Mouse (Mus musculus) kidney, adult 9 months (tissue): ENCODE measurements around the gene Wdr26.

Experiments
- DNase-seq: peaks from one replicate; pipeline ENCODE4 v3.0.0; 2022

Gene Wdr26

DNA sequence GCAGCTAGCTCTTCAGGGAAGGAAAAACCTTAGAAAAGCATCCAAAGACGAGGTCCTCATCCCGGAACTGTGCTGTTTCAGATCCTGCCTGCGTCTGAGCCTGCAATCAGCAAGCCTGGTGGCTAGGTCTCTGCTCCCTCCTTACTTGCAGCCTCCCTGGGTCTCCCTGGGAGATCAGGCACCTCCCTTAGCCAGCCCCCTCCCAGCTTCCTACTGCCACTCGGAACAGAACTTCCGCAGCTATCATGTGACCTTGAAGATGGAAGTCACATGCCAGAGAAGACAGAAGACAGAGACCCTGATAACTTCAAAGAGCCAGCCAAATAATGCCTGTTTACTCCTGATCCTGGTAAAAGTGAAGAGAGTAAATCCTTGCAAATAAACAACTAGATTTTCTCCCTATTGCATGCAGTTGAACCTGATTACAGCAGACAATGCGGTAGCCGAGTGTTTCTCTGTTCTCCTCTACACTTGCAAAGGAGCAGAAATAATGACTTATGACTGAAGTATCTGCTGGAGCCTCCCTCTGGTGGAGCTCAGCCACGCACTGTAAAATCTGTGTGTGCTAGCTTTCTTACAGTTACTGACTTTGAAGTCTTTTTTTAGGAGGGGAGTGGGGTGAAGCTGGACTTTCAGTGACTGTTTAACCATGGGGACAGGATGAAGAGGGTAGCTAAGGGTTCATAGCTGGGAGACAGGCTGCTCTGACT, 22.7 kb upstream of the Wdr26 start:
- DNase-seq = peak; percentile 44

DNA sequence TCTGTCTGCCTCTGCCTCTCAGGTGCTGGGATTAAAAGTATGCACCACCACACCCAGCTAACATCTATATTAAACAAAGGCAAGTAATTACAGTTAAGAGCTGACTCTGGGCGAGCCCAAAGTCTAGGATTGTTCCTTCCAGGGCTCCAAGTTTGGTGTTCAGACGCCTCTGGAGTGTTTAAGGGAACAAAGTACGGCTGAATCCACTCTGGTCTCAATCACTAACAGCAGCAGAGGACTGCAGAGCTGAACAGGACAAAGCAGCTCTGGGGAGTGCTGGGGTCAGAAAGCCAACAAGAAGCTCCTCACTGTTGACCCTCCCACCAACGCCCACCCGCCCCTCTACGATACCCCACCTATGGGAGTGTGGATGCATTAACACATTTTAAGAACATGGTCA, 21.9 kb upstream of the Wdr26 start:
- DNase-seq = peak; percentile 38

DNA sequence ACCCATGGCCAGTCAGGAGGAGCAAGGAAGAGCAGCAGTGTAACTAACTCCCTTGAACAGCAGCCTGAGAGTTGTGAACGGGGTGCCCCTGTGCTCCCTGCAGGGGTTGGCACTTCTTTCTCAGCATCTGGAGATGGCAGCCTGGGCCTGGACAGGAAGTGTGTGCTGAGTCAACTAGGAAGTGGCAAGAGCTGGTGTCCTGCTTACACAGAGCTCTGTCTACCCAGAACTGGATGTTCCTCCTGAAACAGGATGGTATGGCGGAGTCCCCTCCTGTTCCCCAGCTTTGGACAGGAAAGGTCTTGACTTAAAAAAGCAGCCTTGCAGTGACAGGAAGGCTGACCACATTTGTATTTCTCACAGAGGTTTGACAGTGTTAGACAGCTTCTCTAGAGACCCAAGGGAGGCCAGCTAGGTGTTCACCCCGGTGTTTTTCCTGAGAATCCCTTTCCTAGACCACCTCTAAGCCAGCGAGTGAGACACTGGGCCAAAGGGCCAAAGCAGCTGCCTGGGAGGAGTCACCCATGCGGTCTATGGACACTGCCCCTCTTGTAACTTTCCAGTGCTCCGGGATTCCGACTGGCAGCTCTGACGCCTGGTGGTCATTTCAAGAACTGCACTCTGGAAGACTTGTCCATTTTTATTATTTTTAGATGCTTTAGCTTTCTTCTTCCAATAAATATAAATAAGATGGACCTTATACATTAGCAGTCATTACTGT, 20.7 kb upstream of the Wdr26 start:
- DNase-seq = peak; percentile 90

DNA sequence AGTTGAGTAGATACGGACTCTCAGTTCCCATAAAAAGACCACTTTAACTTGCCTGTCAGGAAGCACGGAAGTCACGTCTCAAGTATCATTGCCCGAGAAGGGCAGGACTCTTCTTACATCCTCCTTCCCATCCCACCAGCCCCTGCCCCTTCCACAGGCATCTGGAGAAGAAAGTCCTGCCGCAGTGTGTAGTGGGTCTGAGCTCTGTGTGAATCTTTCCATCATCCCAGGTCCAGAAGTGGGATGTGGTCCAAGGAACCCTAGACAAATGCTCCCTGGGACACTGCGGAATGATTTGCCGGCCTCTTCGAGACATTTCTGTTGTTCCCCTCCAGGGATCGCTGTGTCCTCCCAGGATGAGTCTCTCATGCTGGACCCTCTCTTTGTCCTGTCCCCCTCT, 20.0 kb upstream of the Wdr26 start:
- DNase-seq = no peak

DNA sequence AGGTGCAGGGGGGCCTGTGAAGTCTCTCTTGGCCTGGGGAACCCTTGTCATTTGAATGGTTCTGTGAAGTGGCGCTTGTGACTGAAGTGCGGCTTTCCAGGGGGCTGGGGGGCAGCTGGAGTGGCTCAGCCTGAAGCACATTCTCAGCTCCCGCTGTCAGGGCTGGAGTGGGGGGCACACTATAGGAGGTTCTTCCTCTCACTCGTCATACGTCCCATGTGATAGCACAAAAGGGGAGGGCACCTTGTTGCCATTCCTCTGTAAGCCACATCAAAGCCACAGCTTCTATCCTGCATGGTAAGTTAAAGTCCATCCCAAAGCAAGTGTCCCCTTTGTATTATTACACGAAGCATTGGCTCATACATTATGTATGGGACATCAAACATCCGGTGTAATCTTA, 19.5 kb upstream of the Wdr26 start:
- DNase-seq = no peak

DNA sequence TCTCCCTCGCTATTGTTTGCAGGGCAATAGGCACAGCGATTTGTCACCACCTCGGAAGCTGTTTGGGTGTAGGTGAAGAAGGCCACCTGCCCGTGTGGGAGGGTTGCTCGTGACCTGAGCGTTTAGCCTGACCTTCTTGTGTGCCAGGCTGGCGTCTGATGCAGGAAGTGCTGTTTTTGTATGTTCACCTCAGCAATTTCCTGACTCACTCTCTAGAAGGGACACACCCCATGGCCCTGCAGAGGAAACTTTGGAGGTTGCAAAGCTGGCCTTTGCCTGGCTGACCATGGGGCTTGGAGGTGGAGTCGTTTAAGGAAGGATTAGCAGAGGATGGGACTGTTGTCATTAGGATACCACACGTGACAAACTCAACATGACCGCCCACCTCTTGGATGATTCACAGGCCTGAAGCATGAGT, 18.9 kb upstream of the Wdr26 start:
- no peak for DNase-seq

DNA sequence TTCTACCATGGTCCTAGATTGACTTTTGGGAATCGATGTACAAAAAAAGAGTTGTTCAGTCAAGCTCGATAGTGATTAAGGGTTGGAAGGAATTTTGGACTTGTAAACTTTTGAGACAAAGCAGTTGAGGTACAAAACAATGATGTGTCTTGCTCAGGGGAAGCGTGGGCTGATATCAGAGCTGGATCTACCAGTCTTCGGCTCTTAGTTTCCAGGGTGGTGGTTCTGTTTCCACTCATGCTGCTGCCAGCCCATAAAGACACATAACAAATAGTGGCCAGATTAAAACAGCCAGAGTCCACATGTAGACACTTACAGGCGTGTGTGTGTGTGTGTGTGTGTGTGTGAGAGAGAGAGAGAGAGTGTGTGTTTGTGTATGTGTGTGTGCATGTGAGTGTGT, 17.2 kb upstream of the Wdr26 start:
- no peak for DNase-seq

DNA sequence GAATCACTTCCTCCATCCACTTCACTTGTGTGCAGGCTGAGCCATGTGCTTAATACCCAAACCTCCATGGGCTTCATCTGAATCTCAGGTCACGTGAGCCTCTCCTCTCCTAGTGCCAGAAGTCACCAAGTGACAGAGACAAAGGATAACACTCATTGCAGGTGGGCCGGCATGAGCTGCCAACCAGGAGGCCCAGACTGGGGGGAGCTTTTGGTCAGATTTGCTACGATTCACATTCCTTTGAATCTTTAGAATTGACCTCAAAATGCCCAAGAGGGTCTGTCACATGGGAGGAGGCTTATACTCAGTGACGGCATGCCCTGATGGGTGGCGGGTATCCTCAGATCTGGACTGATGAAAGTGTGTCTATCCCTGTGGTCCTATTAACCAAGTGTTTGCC, 16.8 kb upstream of the Wdr26 start:
- DNase-seq = no peak

DNA sequence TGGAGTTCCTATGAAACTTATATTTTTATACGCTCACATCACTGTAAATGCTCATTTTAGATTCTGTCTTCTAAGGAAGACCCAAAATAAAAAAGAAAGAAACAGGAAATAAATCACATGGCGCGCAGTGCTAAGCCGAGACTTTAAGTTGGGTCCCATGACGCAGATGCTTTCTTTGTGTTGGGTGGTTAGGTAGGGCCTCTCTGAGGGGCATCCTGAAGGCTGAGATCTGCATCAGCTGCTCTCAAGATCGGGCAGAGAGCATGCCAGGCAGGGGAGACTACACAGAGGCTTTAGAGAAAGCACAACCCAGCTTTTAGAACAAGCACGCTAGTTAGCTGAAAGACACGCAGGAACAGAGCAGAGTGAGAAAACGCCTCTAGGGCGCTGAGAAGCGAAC, 16.0 kb upstream of the Wdr26 start:
- no peak for DNase-seq

DNA sequence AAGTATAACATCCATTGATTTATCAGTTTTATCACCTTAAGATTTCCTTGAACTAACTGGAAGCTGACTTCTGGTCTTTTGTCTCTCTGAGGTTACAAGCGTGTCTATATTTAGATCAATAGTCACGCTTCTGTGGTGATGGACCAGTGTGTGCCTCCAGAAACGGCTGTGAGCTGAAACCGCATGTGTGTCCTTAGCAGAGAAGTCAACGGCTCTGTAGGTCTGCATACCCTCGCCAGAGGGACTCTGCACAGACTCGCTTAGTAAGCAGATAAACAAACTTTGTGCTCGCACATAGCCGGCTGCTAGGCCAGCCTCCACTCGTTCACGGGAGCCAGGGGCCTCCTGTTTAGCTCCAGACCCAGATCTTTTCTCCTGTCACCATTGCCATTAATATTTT, 15.0 kb upstream of the Wdr26 start:
- no peak for DNase-seq

DNA sequence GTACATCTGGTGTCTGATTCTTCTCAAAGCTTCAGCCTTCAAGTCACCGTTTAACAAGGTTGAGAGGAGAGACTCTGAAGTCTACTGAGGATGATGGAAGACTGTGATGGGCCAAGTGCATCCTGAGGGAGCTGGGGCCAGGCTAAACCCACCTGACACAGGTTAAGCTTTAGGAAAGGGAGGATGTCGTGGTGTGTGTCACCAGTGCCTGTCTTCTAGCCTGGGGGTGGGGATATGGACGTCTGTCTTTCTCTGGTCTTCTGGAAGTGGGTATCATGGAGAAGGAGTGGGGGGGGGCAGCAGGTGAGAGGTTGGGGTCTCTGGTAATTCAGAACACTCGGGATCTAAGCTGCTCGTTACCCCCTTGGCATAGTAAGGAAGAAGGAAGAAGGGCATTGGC, 13.5 kb upstream of the Wdr26 start:
- DNase-seq = no peak

DNA sequence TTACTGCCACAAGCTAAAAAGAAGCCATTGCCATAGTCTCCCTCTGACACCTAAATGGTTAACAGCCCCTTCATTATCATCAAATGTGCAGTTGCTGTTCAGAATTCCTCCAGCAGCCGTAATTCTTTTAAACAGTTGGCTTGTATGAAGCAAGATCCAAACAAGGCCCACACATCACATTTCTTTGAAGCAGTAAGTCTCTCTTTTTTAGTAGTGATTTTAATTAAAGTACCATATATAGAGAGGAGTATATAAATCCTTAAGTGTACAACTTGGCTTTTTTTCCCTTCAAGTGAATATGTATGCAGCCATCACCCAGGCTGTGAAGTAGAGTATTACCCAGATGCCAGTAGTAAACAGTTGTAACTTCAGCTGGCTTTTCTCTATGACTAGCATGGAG, 10.2 kb upstream of the Wdr26 start:
- no peak for DNase-seq

DNA sequence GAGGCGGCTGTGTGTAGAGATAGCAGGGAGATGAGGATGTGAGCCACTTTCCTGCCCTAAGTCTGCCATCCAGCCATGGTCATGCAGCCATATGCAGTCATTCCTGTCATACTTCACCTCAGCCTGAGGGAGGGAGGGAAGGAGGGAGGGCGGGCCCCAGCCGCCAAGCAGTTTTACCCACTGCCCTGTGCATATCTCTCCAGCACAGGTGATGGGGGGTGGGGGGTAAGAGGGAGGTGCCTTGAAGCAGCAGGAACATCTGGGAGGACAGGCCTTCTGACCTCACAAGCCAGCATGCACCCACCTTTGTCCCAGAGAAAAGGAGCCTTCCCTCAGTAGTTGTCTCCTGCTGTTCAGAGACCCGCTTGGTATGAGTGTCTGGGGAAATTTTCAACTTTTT, 4.5 kb upstream of the Wdr26 start:
- DNase-seq = no peak

DNA sequence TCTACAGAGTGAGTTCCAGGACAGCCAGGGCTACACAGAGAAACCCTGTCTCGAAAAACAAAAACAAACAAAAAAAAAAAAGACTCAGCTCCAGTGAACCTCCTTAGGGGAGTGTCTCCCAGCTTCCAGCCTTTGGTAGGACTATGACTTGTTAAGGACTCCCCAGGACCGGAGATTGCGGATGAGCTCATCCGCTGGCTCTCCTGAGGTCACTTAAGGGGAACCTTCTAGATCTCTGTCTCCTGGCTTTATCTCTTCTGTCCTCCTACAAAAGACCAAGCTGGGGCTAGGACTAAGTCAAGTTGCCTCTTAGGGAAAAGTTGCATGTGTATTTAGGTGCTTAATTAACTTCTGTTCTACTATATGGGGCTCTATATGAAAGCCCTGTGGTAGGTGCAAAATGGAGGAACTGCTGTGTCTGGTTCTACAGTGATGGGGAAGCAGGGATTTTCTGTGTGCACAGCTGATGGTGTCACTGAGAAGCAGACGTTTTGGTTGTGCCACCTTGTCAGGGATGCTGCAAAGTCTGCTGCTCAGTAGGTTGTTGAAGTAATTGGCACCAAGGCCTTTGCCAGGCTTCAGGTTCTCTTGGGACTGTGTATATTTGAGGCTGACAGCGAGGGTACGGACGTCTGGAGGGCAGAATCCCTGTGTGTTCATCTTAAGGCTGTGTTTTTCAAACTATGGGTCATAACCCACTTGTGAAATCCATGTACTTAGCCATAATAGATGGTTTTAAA, 2.7 kb upstream of the Wdr26 start:
- DNase-seq = no peak

DNA sequence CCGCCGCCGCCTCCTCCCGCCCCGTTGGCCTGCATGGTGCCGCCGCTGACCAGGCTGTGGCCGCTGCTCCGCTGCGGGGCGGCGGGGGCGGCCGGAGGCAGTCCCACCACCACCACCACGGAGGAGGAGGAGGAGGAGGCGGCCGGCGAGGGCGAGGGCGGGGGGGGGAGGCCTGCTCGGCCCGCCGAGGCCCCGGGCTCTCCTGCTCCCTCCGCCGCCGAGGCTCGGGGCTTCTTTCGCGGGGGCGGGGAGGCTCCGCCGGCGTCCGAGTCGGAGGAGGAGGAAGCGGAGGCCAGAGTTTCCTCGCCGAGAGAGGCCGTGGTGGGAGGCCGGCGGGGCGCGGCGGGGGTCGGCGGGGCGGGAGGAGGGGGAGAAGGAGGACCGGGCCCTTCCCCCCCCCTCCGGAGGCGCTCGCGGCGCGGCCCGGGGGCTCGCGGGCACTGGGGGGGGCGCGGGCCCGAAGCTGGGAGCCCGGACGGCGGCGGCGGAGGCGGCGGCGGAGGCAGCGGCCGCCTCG, 340 bp downstream of the Wdr26 start:
- DNase-seq = no peak

DNA sequence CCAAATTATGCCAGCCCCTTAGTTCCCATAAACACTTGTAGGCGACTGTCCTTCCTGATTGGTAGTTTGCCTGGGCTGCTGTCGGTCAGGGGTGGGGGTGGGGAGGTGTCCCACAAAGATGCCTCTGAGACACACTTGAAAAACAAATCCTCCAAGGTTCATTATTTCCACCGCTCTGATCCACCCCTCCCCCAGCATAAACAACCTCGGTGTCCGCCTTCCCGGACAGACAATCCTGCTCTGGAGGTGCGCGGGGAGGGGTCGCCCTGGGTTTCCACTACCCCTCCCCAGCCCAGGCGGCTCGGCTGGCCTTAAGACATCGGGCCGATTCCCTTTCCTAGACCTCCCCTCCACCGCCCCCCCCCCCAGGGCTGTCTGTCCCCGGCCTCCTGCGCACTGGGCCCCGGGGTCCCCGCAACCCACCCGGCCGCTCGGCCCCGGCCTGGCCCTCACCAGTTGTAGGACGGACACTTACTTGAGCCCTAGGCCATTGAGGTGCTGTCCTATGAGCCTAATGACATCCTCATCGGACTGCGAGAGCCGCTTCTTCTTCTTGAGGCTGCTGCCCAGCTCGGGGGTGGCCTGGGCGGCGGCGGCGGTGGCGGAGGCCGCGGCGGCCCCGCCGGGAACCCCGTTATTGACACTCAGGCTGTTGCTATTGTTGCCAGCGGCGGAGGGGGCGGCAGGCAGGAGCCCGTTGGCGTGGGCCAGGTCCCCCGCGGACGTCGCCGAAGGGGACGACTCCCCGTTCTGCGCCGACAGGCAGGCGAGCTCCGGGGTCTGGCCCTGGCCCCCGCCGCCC, 999 bp downstream of the Wdr26 start:
- DNase-seq = peak; percentile 46

DNA sequence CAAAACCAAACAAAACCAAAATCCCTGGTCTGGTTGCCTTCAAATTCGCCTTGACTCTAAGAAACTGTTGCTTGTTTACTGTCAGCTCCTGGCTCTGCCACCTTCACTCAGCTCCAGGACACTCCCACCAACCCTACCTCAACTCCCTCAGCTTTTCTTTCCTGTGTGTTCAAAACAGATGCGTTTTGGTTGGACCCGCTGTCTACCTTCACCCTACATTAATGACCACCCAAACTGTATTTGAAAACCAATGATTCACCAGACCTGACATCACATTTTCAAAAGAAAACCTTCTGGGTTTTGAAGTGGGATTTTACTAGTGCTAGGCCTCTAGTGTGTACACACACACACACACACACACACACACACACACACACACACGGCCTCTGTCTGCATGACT, 1.7 kb downstream of the Wdr26 start:
- no peak for DNase-seq

DNA sequence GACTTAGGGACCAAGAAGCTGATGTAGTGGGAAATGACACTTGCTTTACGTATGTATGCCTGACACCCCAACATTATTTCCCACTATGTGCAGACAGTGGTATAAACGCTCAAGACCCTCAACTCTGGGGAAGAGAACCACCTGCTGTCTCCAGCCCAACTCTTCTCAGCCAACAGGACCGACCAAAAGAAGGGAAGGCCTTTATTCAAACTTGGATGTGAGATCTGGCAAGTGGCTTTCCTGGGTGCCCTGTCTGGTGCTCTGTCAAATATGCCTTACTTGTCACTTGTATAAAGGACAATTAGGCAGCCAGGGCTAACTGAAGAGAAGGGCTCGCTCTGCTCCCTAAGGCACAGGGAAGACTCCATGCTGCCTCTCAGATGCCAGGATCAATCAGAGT, 12.4 kb downstream of the Wdr26 start:
- no peak for DNase-seq

DNA sequence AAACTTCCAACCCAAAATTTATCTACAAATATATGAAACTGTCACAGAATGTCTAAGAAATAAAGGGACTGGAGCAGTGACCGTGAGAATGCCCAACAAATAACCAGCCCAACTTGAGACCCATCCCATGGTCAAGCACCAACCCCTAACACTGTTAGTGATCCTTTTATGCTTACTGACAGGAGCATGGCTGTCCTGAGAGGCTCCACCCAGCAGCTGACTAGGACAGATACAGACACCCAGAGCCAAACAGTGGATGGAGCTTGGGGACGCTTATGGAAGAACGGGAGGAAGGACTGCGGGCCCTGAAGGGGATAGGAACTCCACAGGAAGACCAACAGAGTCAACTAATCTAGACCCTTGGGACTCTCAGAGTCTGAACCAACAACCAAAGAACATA, 22.9 kb downstream of the Wdr26 start:
- no peak for DNase-seq

DNA sequence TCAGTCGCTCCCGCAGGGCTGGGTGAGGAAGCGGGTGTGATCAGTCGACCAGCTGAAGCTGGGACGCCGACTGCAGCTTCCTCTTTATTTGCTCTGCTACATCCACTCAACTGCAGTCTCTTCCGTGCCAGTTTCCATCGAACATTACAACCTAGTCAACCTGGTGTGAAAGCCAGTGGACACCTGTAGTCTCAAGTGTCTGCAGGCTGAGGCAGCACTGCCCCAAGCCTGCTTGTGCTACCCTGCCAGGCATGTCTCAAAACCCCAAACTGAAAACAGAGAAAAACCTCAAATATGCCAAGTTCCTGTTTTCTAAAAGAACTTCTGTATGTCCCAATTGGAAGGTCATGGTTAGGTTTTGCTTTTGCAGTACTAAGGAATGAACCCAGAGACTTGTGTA, 41.6 kb downstream of the Wdr26 start:
- no peak for DNase-seq

DNA sequence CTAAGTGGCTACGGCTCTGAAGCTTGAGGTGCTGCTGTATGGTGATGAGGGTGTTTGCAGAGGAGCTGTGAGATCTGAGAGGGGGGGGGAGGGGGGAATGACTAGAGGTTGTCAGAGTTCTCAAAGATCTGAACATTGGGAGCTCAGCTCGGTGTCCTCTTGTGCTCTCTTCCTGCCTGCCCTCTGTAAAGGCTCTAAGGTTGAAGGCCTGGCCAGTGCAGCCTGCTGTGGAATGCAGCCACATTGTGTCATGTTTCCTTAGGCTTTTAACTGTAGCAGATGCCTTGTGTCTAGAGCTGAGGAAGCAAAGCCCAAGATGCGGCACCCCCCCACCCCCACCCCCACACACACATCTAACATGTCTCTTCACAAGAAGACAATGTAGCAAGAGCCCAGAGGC, 43.4 kb downstream of the Wdr26 start:
- DNase-seq = no peak

DNA sequence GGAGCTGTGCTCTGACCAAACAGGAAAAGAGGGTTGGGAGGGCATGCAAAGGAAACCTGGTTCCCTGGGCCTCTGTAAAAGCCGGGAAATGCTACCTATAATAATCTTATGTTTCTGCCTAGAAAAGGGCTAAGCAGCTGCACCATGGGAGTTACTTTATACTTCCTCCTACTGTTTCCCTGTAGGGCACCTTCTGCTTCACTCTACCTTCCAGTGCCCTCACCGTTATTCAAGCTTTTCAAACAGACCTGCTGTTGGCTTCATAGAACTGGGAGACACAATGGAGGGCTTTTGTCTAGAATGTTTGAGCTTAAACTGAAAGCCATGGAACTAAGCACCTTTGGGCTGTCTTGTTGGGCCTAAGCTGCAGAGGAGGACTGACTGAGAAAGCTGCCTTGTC, 44.0 kb downstream of the Wdr26 start:
- no peak for DNase-seq

DNA sequence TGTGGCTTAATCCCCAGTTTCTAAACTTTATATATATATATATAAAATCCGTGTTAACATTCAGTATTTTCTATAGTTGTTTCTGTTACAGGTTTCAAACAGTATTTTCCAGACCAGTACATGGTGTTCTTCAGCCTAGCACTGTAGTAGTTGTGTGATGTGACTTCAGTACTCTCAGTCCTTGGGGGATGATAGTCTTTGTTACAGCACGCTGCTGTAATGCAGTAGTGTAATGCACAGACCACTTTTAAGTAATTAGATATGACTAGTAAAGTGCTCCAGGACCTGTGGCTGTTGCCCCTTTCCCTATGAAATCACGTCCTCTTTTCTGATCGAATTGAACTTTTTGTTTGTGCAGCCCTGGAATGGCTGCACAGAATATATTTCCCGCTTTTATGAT, 60.3 kb downstream of the Wdr26 start:
- DNase-seq = no peak
